In genomic region chr13:49341831-49342722, GRCm38 (mm10) we compare ENCODE assay signal across 8 mouse cellular contexts. TPM values are rescaled to one million over a fixed set of nuclear protein-coding genes. Genes with fewer than 3 reads are reported as not detected.
A peak's percentile ranks its signal among the peaks of the same experiment; 100 is the strongest.
DNase-seq lines count a peak whose midpoint lies in the region; ATAC-seq and TF ChIP-seq lines count a peak whose summit lies in the region.

No protein-coding gene starts in this region.

- POLR2A ChIA-PET in Patski (lab: Charles Lee) = interaction anchor here (0.6 to 2.0 kb wide), 3 partner anchors 25 to 396 kb away, joined by 3 to 7 read pairs (median 6); no protein-coding TSS in a partner anchor

- H3K36me3 ChIP-seq in heart, embryonic 11.5 days (ENCODE audit: control insufficient read depth, insufficient read depth, low read length) = no peaks in the 10 kb centered on the region
- no peaks in the 10 kb centered on the region for H3K36me3 ChIP-seq in heart, embryonic 15.5 days
- H3K36me3 ChIP-seq in liver, embryonic 16.5 days (ENCODE audit: control insufficient read depth, insufficient read depth) = no peaks in the 10 kb centered on the region
- no peaks in the 10 kb centered on the region for H3K36me3 ChIP-seq in stomach, postnatal 0 days (ENCODE audit: control insufficient read depth, insufficient read depth, low read length)

- DNase-seq in heart, adult 18-20 months = no peak
- no peak for DNase-seq in Patski (ENCODE audit: low read depth, low spot score)
- DNase-seq in stomach, postnatal 0 days (ENCODE audit: low spot score) = no peak
- DNase-seq in left cerebral cortex, postnatal 10 days (ENCODE audit: extremely low spot score in 1 of 2, low spot score in 2 of 2) = no peak
- no peak for DNase-seq in urinary bladder, postnatal 25 days (ENCODE audit: low spot score)

- WGBS in heart, embryonic 11.5 days (ENCODE audit: insufficient replicate concordance) = 7% methylated on average over 24 of the region's 25 CpGs
- WGBS in heart, embryonic 15.5 days = 5% methylated on average over 25 of the region's 25 CpGs
- 10% methylated on average over 25 of the region's 25 CpGs for whole genome bisulfite sequencing in liver, embryonic 16.5 days (ENCODE audit: insufficient replicate concordance)
- 9% methylated on average over 25 of the region's 25 CpGs for WGBS in stomach, postnatal 0 days

- no peak for TF ChIP-seq CTCF in Patski (IDR thresholded peaks at IDR 0.05)
- TF ChIP-seq CTCF in stomach, postnatal 0 days (IDR thresholded peaks at IDR 0.05; ENCODE audit: low read depth) = no peak

- peak; percentile 25; the same call in 1 of the 2 replicates for ATAC-seq in heart, embryonic 11.5 days (replicated peaks; ENCODE audit: insufficient number of reproducible peaks, low FRiP score, low TSS enrichment)
- ATAC-seq in Patski = peak; percentile 7
- peak; percentile 11; the same call in 1 of the 2 replicates for ATAC-seq in heart, embryonic 15.5 days (replicated peaks; ENCODE audit: insufficient number of reproducible peaks, insufficient read depth, low FRiP score, low read depth)
- ATAC-seq in liver, embryonic 16.5 days (ENCODE audit: low read depth) = no peak; the same call in 1 of the 2 replicates
- ATAC-seq in stomach, postnatal 0 days (ENCODE audit: low FRiP score, low TSS enrichment) = no peak

- H3K27me3 ChIP-seq in heart, embryonic 11.5 days (ENCODE audit: control insufficient read depth, insufficient read depth, low read length) = no peaks in the 10 kb centered on the region
- H3K27me3 ChIP-seq in Patski = no peaks in the 10 kb centered on the region
- no peaks in the 10 kb centered on the region for H3K27me3 ChIP-seq in heart, embryonic 15.5 days
- no peaks in the 10 kb centered on the region for H3K27me3 ChIP-seq in liver, embryonic 16.5 days (ENCODE audit: control insufficient read depth, insufficient read depth, low read depth, low read length)
- no peaks in the 10 kb centered on the region for H3K27me3 ChIP-seq in stomach, postnatal 0 days (ENCODE audit: control insufficient read depth, insufficient read depth, low read length)

- CTCF ChIA-PET in Patski (lab: Charles Lee) = interaction anchor here (1.1 to 4.3 kb wide), 2 partner anchors 40 to 46 kb away, joined by 3 to 52 read pairs; no protein-coding TSS in a partner anchor

- H3K9me3 ChIP-seq in heart, embryonic 11.5 days (replicated peaks; ENCODE audit: control insufficient read depth, low read length) = no peaks in the 10 kb centered on the region
- no peaks in the 10 kb centered on the region for H3K9me3 ChIP-seq in heart, embryonic 15.5 days (replicated peaks)
- no peaks in the 10 kb centered on the region for H3K9me3 ChIP-seq in liver, embryonic 16.5 days (replicated peaks; ENCODE audit: control insufficient read depth, low read length)
- H3K9me3 ChIP-seq in stomach, postnatal 0 days (ENCODE audit: control insufficient read depth, low read length) = no peaks in the 10 kb centered on the region

- H3K4me2 ChIP-seq in heart, embryonic 11.5 days = peak overlapping the region; percentile 95
- peak overlapping the region; percentile 70 for H3K4me2 ChIP-seq in heart, embryonic 15.5 days
- H3K4me2 ChIP-seq in liver, embryonic 16.5 days (ENCODE audit: low read depth, low read length) = peak overlapping the region; percentile 73
- H3K4me2 ChIP-seq in stomach, postnatal 0 days (replicated peaks; ENCODE audit: low read depth) = peak overlapping the region; percentile 94

- no peak for TF ChIP-seq EP300 in stomach, postnatal 0 days (optimal IDR thresholded peaks at IDR 0.05)

- H3K9ac ChIP-seq in heart, embryonic 11.5 days (ENCODE audit: low read depth, low read length) = peak overlapping the region; percentile 97
- H3K9ac ChIP-seq in heart, embryonic 15.5 days = peak overlapping the region; percentile 92
- H3K9ac ChIP-seq in liver, embryonic 16.5 days (ENCODE audit: low read depth, low read length) = peak overlapping the region; percentile 85
- peak overlapping the region; percentile 90 for H3K9ac ChIP-seq in stomach, postnatal 0 days (ENCODE audit: low read length)

- in situ Hi-C loops in Patski (cut with MboI; ENCODE audit: low pct_unique_long_range_greater_than_20kb) = no loop called here

- H3K4me1 ChIP-seq in heart, embryonic 11.5 days (ENCODE audit: control insufficient read depth, insufficient read depth, low read length) = peaks cover 50% of the 10 kb centered on the region
- peaks cover 57% of the 10 kb centered on the region for H3K4me1 ChIP-seq in heart, embryonic 15.5 days (replicated peaks)
- peaks cover 48% of the 10 kb centered on the region for H3K4me1 ChIP-seq in liver, embryonic 16.5 days (ENCODE audit: control insufficient read depth, low read depth, low read length)
- peaks cover 3% of the 10 kb centered on the region for H3K4me1 ChIP-seq in stomach, postnatal 0 days (replicated peaks; ENCODE audit: control insufficient read depth, insufficient read depth)

- H3K4me3 ChIP-seq in heart, embryonic 11.5 days (ENCODE audit: low read depth, low read length) = peak overlapping the region; percentile 92
- H3K4me3 ChIP-seq in heart, embryonic 15.5 days = peak overlapping the region; percentile 79
- H3K4me3 ChIP-seq in liver, embryonic 16.5 days (ENCODE audit: low read depth, low read length) = peak overlapping the region; percentile 78
- peak overlapping the region; percentile 84 for H3K4me3 ChIP-seq in stomach, postnatal 0 days (ENCODE audit: low read depth, low read length)

- peak overlapping the region; percentile 66 for H3K27ac ChIP-seq in heart, embryonic 11.5 days (ENCODE audit: low read depth, low read length)
- H3K27ac ChIP-seq in heart, embryonic 15.5 days = peak overlapping the region; percentile 71
- H3K27ac ChIP-seq in liver, embryonic 16.5 days (ENCODE audit: low read length) = peak overlapping the region; percentile 56; the same call in 1 of the 2 replicates
- peak overlapping the region; percentile 49; the same call in 1 of the 2 replicates for H3K27ac ChIP-seq in stomach, postnatal 0 days (replicated peaks)

- intact Hi-C loops in left cerebral cortex, postnatal 10 days (cut with DNase I) = loop anchor here (2.0 to 5.0 kb wide), 2 partner anchors 37 to 80 kb away; partner anchors contain the start of gene Ippk

RNA-seq across cellular contexts. Expression of gene Bicd2, which starts 0.7 kb away (rescaled TPM):
- 34.0 and 42.8 TPM in 2 replicates for polyA plus RNA-seq in heart, embryonic 11.5 days (2014; fragmentation: Nextera tagmentation; extraction: Ambion mirVana)
- 10 to 100 TPM; 67.3 to 73.9 TPM for total RNA-seq in heart, adult 18-20 months (2021)
- 45.2 TPM for polyA plus RNA-seq in Patski (2021)
- polyA plus RNA-seq in heart, embryonic 15.5 days (2015; fragmentation: Nextera tagmentation; extraction: Ambion mirVana) = 47.4 and 48.2 TPM in 2 replicates
- 6.3 and 6.5 TPM in 2 replicates for polyA plus RNA-seq in liver, embryonic 16.5 days (2015; fragmentation: Nextera tagmentation; extraction: Ambion mirVana)
- polyA plus RNA-seq in stomach, postnatal 0 days (2015; fragmentation: Nextera tagmentation; extraction: Ambion mirVana) = 19.6 TPM in 2 replicates
- total RNA-seq in left cerebral cortex, postnatal 10 days (2021) = 10 to 100 TPM; 44.5 to 45.7 TPM

RNA-seq across cellular contexts. Expression of gene Fgd3, which starts 22.0 kb away (rescaled TPM):
- polyA plus RNA-seq in heart, embryonic 11.5 days (2014; fragmentation: Nextera tagmentation; extraction: Ambion mirVana) = 0.10 and 0.64 TPM in 2 replicates
- total RNA-seq in heart, adult 18-20 months (2021) = 1 to 10 TPM; 1.2 to 2.4 TPM
- 79.4 TPM for polyA plus RNA-seq in Patski (2021)
- 0.14 and 0.32 TPM in 2 replicates for polyA plus RNA-seq in heart, embryonic 15.5 days (2015; fragmentation: Nextera tagmentation; extraction: Ambion mirVana)
- 0.67 and 0.70 TPM in 2 replicates for polyA plus RNA-seq in liver, embryonic 16.5 days (2015; fragmentation: Nextera tagmentation; extraction: Ambion mirVana)
- 0.23 and 0.25 TPM in 2 replicates for polyA plus RNA-seq in stomach, postnatal 0 days (2015; fragmentation: Nextera tagmentation; extraction: Ambion mirVana)
- total RNA-seq in left cerebral cortex, postnatal 10 days (2021) = 10 to 100 TPM in 1 of 2 experiments, 1 to 10 TPM in 1; 8.7 to 10.2 TPM

Comparison
In these comparisons a context has a peak if more than half of its experiments do, and no peak if none do; other contexts are left out.
1. ATAC-seq: peak in heart, embryonic 11.5 days (single experiment), Patski (single experiment) and heart, embryonic 15.5 days (single experiment); none in liver, embryonic 16.5 days (single experiment) and stomach, postnatal 0 days (single experiment).
2. RNA of gene Fgd3, which starts 22.0 kb away (polyA plus RNA-seq): 79.4 TPM in Patski (single experiment); 0.67 to 0.70 TPM in liver, embryonic 16.5 days, 0.10 to 0.64 TPM in heart, embryonic 11.5 days, 0.23 to 0.25 TPM in stomach, postnatal 0 days and 0.14 to 0.32 TPM in heart, embryonic 15.5 days; every median in the first group is over 10 times any median in the second.
3. Peak in every context shown above with its lines, with median percentiles within 50 percentile points of each other: H3K27ac ChIP-seq, H3K4me2 ChIP-seq, H3K4me3 ChIP-seq and H3K9ac ChIP-seq.